Mouse (Mus musculus): Measurements from ENCODE around the gene Ncln. TPM values are rescaled to one million over a fixed set of nuclear protein-coding genes. Genes with fewer than 3 reads are reported as not detected.

Gene Ncln
- 10 to 100 TPM; 55.4 to 62.0 TPM for total RNA-seq (2021)
- long read RNA-seq, experiment 1, transcript Ncln-201 (14 exons, 3,118 nt), result major isoform, 37 of 70 reads
- long read RNA-seq, experiment 1, transcript Ncln-202 (14 exons, 2,841 nt), result minor isoform, 17 of 70 reads
- long read RNA-seq, experiment 1, partial matches to known transcripts, result 8 of 70 reads
- long read RNA-seq, experiment 1, other reads (novel, unspliced or antisense), result 8 of 70 reads
- long read RNA-seq, experiment 2, transcript Ncln-202 (14 exons, 2,841 nt), result minor isoform, 17 of 66 reads
- long read RNA-seq, experiment 2, transcript Ncln-201 (14 exons, 3,118 nt), result major isoform, 36 of 66 reads
- long read RNA-seq, experiment 2, partial matches to known transcripts, result 12 of 66 reads
- long read RNA-seq, experiment 2, other reads (novel, unspliced or antisense), result 1 of 66 reads

- peak; percentile 96 to 99 for DNase-seq
- intact Hi-C loops (cut with DNase I), result no loop called here
Observed at GRCm38 (mm10) chr10:81496264-81496901, at the start of gene Ncln. Ncln (minus strand) TSS chr10:81496392.

DNA sequence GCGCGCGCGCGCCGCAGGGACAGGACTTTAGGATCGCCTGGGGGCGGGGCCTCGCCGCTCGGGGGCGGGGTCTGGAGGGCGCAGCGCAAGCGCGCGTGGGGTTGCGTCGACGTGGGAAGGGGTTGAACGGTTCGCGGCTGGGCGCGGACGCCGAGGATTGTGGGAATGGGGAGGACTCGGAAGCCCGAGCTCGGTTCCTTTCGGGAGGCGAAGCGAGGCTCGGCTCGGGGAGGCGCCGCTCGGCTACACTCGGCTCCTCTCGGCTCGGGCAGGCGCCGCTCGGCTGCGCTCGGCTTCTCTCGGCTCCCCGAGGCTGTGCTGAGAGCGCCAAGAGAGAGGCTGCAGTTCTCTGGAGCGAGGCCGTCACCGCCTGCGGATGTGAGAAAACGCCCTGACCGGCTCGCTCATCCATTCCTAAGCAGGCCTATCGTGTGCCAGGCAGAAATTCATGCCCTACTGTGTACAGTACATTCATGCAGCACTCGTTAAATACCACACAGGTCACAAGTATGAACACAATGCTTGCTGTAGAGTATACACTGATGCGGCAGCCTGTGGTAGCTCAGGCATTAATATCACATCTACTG, 49.1 kb upstream of the Ncln start, which contains the start of gene Gna11:
Gene Gna11 (minus strand): TSS at position 30 of the 587 bp plus-strand sequence.
- peak; percentile 100 for DNase-seq
- intact Hi-C loops (cut with DNase I), result loop anchor here (10.0 kb wide), 1 partner anchor 160 kb away; the partner anchor contains the start of genes Dohh, Gm48551 and Gm48552

- no peak for DNase-seq
- intact Hi-C loops (cut with DNase I), result loop anchor here (10.0 kb wide), 1 partner anchor 160 kb away; the partner anchor contains the start of genes Dohh, Gm48551 and Gm48552
Observed at GRCm38 (mm10) chr10:81544296-81545160, 48.3 kb upstream of the Ncln start.

- DNase-seq, result no peak
- intact Hi-C loops (cut with DNase I), result loop anchor here (10.0 kb wide), 1 partner anchor 159 kb away; the partner anchor contains the start of genes Dohh, Gm48551 and Gm48552
Observed at GRCm38 (mm10) chr10:81543633-81544032, 47.4 kb upstream of the Ncln start.

GRCm38 (mm10) chr10:81542727-81543460, 46.7 kb upstream of the Ncln start:
- no peak for DNase-seq
- intact Hi-C loops (cut with DNase I), result loop anchor here (10.0 kb wide), 1 partner anchor 158 kb away; the partner anchor contains the start of genes Dohh, Gm48551 and Gm48552

DNA sequence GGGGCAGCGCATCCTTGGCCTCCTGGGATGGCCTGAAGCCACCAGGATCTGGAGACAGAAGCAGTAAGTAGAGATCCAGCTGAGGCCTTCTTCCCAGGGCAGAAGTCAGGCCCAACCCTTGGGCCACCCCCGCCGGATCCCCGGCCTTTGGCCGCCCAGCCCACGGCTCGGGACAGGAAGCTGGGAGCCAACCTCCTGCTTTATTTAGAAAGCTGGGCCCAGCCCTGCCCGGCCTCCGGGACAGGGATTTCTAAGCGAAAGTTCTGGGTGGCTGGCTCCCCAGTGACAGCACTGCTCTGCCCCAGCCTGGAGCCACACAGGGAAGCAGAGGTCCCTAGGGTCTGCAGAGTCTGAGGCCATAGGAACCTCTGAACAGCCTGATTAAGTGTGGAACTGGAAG, 45.6 kb upstream of the Ncln start:
- peak; percentile 75 to 80 for DNase-seq
- intact Hi-C loops (cut with DNase I), result loop anchor here (10.0 kb wide), 1 partner anchor 157 kb away; the partner anchor contains the start of genes Dohh, Gm48551 and Gm48552

DNA sequence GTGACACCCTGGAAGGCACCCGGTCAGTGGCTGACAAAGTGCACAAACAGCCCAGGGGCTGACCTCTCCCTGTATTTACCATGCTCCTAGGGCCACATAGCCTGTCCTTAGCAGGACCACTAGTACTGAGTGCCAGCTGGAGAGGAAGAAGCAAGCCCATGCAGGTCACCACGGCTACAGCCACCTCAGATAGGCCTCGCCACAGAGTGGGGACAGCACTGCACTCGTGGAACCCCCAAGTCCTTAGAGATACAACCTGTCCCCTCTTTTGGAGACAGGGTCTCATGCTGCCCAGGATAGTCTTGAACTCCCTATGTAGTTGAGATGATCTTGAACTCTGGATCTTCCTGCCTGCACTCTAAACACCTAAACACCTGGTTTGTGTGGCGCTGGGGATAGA, 45.2 kb upstream of the Ncln start:
- no peak for DNase-seq
- intact Hi-C loops (cut with DNase I), result loop anchor here (10.0 kb wide), 1 partner anchor 157 kb away; the partner anchor contains the start of genes Dohh, Gm48551 and Gm48552

DNA sequence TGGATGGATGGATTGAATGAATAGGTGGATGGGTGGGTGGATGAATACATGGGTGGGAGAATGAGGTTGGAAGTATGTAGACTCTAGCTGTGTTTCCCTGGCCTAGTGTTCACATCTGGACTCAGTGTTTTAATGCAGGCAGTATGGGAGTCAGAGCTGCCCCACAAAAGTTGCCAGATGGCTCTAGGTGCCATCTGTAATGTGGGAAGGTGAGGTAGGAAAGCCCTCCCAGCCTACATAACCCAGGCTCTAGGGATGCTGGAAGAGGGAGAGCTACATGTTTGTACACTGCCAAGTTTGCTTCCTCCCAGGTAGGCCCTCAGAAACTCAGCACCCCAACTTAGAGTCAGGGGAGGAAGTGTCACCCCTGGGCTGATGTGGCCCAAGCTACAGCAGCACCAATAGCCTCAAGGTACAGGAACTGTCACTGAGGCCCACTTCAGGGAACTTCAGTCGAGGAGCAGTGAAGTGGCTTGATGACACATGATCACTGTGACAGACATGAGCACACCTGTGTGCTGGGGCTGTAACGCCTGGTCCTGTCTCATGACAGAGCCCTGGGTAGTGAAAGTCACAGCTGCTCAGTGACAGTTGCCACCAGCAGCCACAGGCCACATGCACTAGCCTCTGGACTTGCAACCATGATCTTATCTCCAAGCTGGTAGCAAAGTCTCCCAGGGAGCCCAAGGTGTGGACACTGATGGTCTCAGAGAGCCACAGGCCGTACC, 42.3 kb upstream of the Ncln start:
- intact Hi-C loops (cut with DNase I), result no loop called here

DNA sequence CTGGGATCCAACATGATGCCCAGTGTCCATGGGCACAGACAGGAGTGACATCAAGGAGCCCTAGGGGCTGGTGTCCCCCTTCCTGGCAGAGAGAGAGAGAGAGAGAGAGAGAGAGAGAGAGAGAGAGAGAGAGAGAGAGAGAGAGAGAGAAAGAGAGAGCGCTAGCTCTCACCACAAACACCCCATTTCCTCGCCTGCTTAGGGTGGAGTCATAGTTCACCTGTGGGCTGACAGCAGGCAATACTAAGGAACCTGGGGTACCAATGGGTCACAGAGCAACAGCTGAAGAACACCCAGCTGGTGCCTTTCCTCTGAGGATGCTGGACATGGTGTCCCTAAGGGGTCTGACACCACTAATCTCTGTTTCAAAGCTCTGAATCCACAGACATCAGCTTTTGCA, 41.2 kb upstream of the Ncln start:
- intact Hi-C loops (cut with DNase I), result no loop called here
- no peak for DNase-seq

More for the DNA sequence above, 42.3 kb upstream of the Ncln start:
- no peak for DNase-seq

GRCm38 (mm10) chr10:81536734-81537133, 40.5 kb upstream of the Ncln start:
- intact Hi-C loops (cut with DNase I), result no loop called here
- peak in 1 of 2 experiments; percentile 40 for DNase-seq

GRCm38 (mm10) chr10:81534826-81535225, 38.6 kb upstream of the Ncln start:
- intact Hi-C loops (cut with DNase I), result no loop called here
- no peak for DNase-seq

GRCm38 (mm10) chr10:81526779-81527178, 30.6 kb upstream of the Ncln start:
- intact Hi-C loops (cut with DNase I), result loop anchor here (1.0 kb wide), 1 partner anchor 24 kb away; no protein-coding TSS in a partner anchor
- peak; percentile 85 to 93 for DNase-seq

GRCm38 (mm10) chr10:81525017-81525694, 29.0 kb upstream of the Ncln start:
- intact Hi-C loops (cut with DNase I), result no loop called here
- no peak for DNase-seq

- intact Hi-C loops (cut with DNase I), result no loop called here
- no peak for DNase-seq
Observed at GRCm38 (mm10) chr10:81524051-81524605, 27.9 kb upstream of the Ncln start, which contains the start of gene Gna15. Gna15 (minus strand) TSS chr10:81524225.

DNA sequence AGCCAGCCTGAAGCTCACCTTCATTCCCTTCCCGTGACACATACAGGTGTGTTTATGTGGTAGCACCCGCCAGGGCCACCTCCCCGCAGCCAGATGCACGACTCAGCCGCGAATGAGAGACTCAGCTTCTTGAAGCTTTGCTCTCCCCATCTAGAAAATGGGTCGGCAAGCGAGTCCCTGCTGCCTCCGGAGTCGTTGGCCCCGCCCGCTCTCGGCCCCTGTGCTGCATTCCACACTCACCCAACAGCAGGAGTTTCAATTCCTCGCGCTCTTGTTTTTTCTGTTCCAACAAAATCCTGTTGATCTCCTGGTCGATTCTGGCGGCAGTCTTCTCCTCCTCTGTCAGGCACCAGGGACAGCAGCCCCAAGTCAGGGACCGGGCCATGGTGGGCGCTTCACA, 27.4 kb upstream of the Ncln start:
- intact Hi-C loops (cut with DNase I), result no loop called here
- no peak for DNase-seq

GRCm38 (mm10) chr10:81523142-81523541, 26.9 kb upstream of the Ncln start:
- intact Hi-C loops (cut with DNase I), result no loop called here
- no peak for DNase-seq

- DNase-seq, result no peak
- intact Hi-C loops (cut with DNase I), result no loop called here
Observed at GRCm38 (mm10) chr10:81519978-81520365, 23.8 kb upstream of the Ncln start.

Data from heart, postnatal 14 days (tissue).